Comparison of ENCODE assay signal across 8 mouse cellular contexts in the genomic region with DNA sequence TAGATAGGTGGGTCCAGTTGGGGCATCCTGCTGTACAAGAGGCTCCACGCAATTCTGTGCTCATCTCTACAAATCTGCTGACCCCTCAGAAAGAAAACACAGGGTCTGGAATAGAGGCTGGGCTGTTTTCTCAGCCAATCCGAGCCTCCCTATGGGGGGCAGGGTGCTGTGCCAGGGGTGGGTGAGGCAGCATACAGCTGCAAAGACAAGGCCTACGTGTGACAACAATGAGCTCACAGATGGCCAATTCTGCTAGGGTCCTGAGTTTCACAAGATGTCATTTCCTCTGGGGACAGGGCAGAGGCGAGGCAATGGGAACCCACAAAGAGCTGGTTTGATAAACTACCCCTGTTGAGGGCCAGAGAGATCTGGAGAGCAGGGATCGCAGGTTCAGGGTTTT. TPM values are rescaled to one million over a fixed set of nuclear protein-coding genes. Genes with fewer than 3 reads are reported as not detected.
DNase-seq lines count a peak whose midpoint lies in the region; ATAC-seq and TF ChIP-seq lines count a peak whose summit lies in the region.

No protein-coding gene starts in this region.

- DNase-seq in liver, postnatal 0 days: no peak
- no peak for DNase-seq in liver, embryonic 11.5 days (ENCODE audit: low spot score)
- no peak for DNase-seq in stomach, postnatal 0 days (ENCODE audit: low spot score)
- no peak for DNase-seq in spleen, postnatal 14 days (ENCODE audit: low spot score in 2 of 2)
- DNase-seq in T-cell, adult 2 months (ENCODE audit: low spot score): no peak
- DNase-seq in Muller cell, postnatal 12 days (ENCODE audit: inconsistent ontology term): no peak

- no peak for TF ChIP-seq EP300 in liver, postnatal 0 days (IDR thresholded peaks at IDR 0.05; ENCODE audit: low read depth)
- no peak for TF ChIP-seq EP300 in stomach, postnatal 0 days (optimal IDR thresholded peaks at IDR 0.05)

- H3K36me3 ChIP-seq in liver, postnatal 0 days (replicated peaks; ENCODE audit: insufficient read depth, low read length): no peaks in the 10 kb centered on the region
- no peaks in the 10 kb centered on the region for H3K36me3 ChIP-seq in liver, embryonic 11.5 days (ENCODE audit: control insufficient read depth, insufficient read depth, low read length)
- H3K36me3 ChIP-seq in hindbrain, embryonic 16.5 days (ENCODE audit: control insufficient read depth, insufficient read depth, low read length): no peaks in the 10 kb centered on the region
- H3K36me3 ChIP-seq in stomach, postnatal 0 days (ENCODE audit: control insufficient read depth, insufficient read depth, low read length): no peaks in the 10 kb centered on the region

- H3K4me2 ChIP-seq in liver, postnatal 0 days (ENCODE audit: low read depth, low read length): 0 out of 2 replicates have a peak overlapping the region, but pooled peaks have one; percentile 4
- H3K4me2 ChIP-seq in liver, embryonic 11.5 days: no peak overlapping the region
- H3K4me2 ChIP-seq in hindbrain, embryonic 16.5 days (ENCODE audit: low read length): peak overlapping the region; percentile 44
- H3K4me2 ChIP-seq in stomach, postnatal 0 days (replicated peaks; ENCODE audit: low read depth): no peak overlapping the region

- peaks cover 1% of the 10 kb centered on the region for H3K4me1 ChIP-seq in liver, postnatal 0 days (ENCODE audit: insufficient read depth)
- H3K4me1 ChIP-seq in liver, embryonic 11.5 days (replicated peaks; ENCODE audit: control insufficient read depth, insufficient read depth, low read length): no peaks in the 10 kb centered on the region
- H3K4me1 ChIP-seq in hindbrain, embryonic 16.5 days (ENCODE audit: control insufficient read depth, insufficient read depth, low read depth, low read length): peaks cover 17% of the 10 kb centered on the region
- 0 out of 2 replicates have a peak, but pooled peaks cover 2% of the 10 kb centered on the region for H3K4me1 ChIP-seq in stomach, postnatal 0 days (replicated peaks; ENCODE audit: control insufficient read depth, insufficient read depth)

- 49% methylated on average over 5 of the region's 5 CpGs for WGBS in liver, postnatal 0 days (ENCODE audit: insufficient replicate concordance)
- 43% methylated on average over 5 of the region's 5 CpGs for WGBS in liver, embryonic 11.5 days
- 19% methylated on average over 5 of the region's 5 CpGs for WGBS in hindbrain, embryonic 16.5 days
- WGBS in stomach, postnatal 0 days: 53% methylated on average over 5 of the region's 5 CpGs

- H3K4me3 ChIP-seq in liver, postnatal 0 days (ENCODE audit: low read depth, low read length): no peak overlapping the region
- no peak overlapping the region for H3K4me3 ChIP-seq in liver, embryonic 11.5 days (ENCODE audit: low read depth, low read length)
- no peak overlapping the region for H3K4me3 ChIP-seq in hindbrain, embryonic 16.5 days (ENCODE audit: low read length)
- H3K4me3 ChIP-seq in stomach, postnatal 0 days (ENCODE audit: low read depth, low read length): no peak overlapping the region

- ATAC-seq in liver, postnatal 0 days: peak; percentile 38; the same call in 1 of the 2 replicates
- no peak for ATAC-seq in liver, embryonic 11.5 days (replicated peaks; ENCODE audit: low FRiP score)
- peak; percentile 31; the same call in 1 of the 2 replicates for ATAC-seq in erythroblast, adult 5-6 weeks (replicated peaks; ENCODE audit: low FRiP score, poor library complexity, severe bottlenecking)
- ATAC-seq in hindbrain, embryonic 16.5 days: peak; percentile 12; the same call in 1 of the 2 replicates
- ATAC-seq in stomach, postnatal 0 days (ENCODE audit: low FRiP score, low TSS enrichment): no peak

- TF ChIP-seq CTCF in liver, postnatal 0 days (IDR thresholded peaks at IDR 0.05; ENCODE audit: low read depth): no peak
- no peak for TF ChIP-seq CTCF in stomach, postnatal 0 days (IDR thresholded peaks at IDR 0.05; ENCODE audit: low read depth)

- no peak overlapping the region for H3K9ac ChIP-seq in liver, postnatal 0 days (replicated peaks)
- no peak overlapping the region for H3K9ac ChIP-seq in liver, embryonic 11.5 days (ENCODE audit: low read depth, low read length)
- H3K9ac ChIP-seq in hindbrain, embryonic 16.5 days (ENCODE audit: low read depth, low read length): peak overlapping the region; percentile 41
- peak overlapping the region; percentile 13; the same call in 1 of the 2 replicates for H3K9ac ChIP-seq in stomach, postnatal 0 days (ENCODE audit: low read length)

- 0 out of 2 replicates have a peak overlapping the region, but pooled peaks have one; percentile 5 for H3K27ac ChIP-seq in liver, postnatal 0 days (ENCODE audit: low read depth)
- no peak overlapping the region for H3K27ac ChIP-seq in liver, embryonic 11.5 days (ENCODE audit: low read depth, low read length)
- H3K27ac ChIP-seq in hindbrain, embryonic 16.5 days (ENCODE audit: low read depth, low read length): peak overlapping the region; percentile 56
- H3K27ac ChIP-seq in stomach, postnatal 0 days (replicated peaks): no peak overlapping the region

- no peaks in the 10 kb centered on the region for H3K9me3 ChIP-seq in liver, postnatal 0 days (ENCODE audit: low read length)
- H3K9me3 ChIP-seq in liver, embryonic 11.5 days (ENCODE audit: control insufficient read depth, low read length): no peaks in the 10 kb centered on the region
- no peaks in the 10 kb centered on the region for H3K9me3 ChIP-seq in hindbrain, embryonic 16.5 days (ENCODE audit: control insufficient read depth, low read length)
- H3K9me3 ChIP-seq in stomach, postnatal 0 days (ENCODE audit: control insufficient read depth, low read length): no peaks in the 10 kb centered on the region

- no peaks in the 10 kb centered on the region for H3K27me3 ChIP-seq in liver, postnatal 0 days (ENCODE audit: insufficient read depth, low read length)
- H3K27me3 ChIP-seq in liver, embryonic 11.5 days (replicated peaks; ENCODE audit: control insufficient read depth, insufficient read depth, low read length): peaks cover 21% of the 10 kb centered on the region
- H3K27me3 ChIP-seq in hindbrain, embryonic 16.5 days (replicated peaks; ENCODE audit: control insufficient read depth, insufficient read depth, low read length): no peaks in the 10 kb centered on the region
- no peaks in the 10 kb centered on the region for H3K27me3 ChIP-seq in stomach, postnatal 0 days (ENCODE audit: control insufficient read depth, insufficient read depth, low read length)

RNA-seq across cellular contexts. Expression of gene Ddit4, which starts 6.8 kb away (rescaled TPM):
- 3.6 and 5.2 TPM in 2 replicates for polyA plus RNA-seq in liver, postnatal 0 days (2015; fragmentation: Nextera tagmentation; extraction: Ambion mirVana)
- 2.7 and 4.3 TPM in 2 replicates for polyA plus RNA-seq in liver, embryonic 11.5 days (2014; fragmentation: Nextera tagmentation; extraction: Ambion mirVana)
- total RNA-seq in erythroblast, adult 5-6 weeks (2015; ENCODE audit: low replicate concordance): 1.7 TPM in 1 of 2 replicates, not detected in the other
- 0.17 and 0.84 TPM in 2 replicates for total RNA-seq in erythroblast, adult 5-6 weeks (2017; ENCODE audit: low replicate concordance)
- polyA plus RNA-seq in hindbrain, embryonic 16.5 days (2015; fragmentation: Nextera tagmentation; extraction: Ambion mirVana): 75.3 and 97.1 TPM in 2 replicates
- polyA plus RNA-seq in stomach, postnatal 0 days (2015; fragmentation: Nextera tagmentation; extraction: Ambion mirVana): 12.4 and 17.3 TPM in 2 replicates

RNA-seq across cellular contexts. Expression of gene Ascc1, which starts 44.1 kb away (rescaled TPM):
- polyA plus RNA-seq in liver, postnatal 0 days (2015; fragmentation: Nextera tagmentation; extraction: Ambion mirVana): 14.1 and 14.7 TPM in 2 replicates
- 37.2 and 37.4 TPM in 2 replicates for polyA plus RNA-seq in liver, embryonic 11.5 days (2014; fragmentation: Nextera tagmentation; extraction: Ambion mirVana)
- 11.3 and 13.1 TPM in 2 replicates for total RNA-seq in erythroblast, adult 5-6 weeks (2015; ENCODE audit: low replicate concordance)
- 9.6 and 10.0 TPM in 2 replicates for total RNA-seq in erythroblast, adult 5-6 weeks (2017; ENCODE audit: low replicate concordance)
- polyA plus RNA-seq in hindbrain, embryonic 16.5 days (2015; fragmentation: Nextera tagmentation; extraction: Ambion mirVana): 47.7 and 48.3 TPM in 2 replicates
- 29.0 and 31.6 TPM in 2 replicates for polyA plus RNA-seq in stomach, postnatal 0 days (2015; fragmentation: Nextera tagmentation; extraction: Ambion mirVana)

RNA-seq across cellular contexts. Expression of gene Anapc16, which starts 44.5 kb away (rescaled TPM):
- 37.3 and 37.7 TPM in 2 replicates for polyA plus RNA-seq in liver, postnatal 0 days (2015; fragmentation: Nextera tagmentation; extraction: Ambion mirVana)
- polyA plus RNA-seq in liver, embryonic 11.5 days (2014; fragmentation: Nextera tagmentation; extraction: Ambion mirVana): 77.4 and 80.0 TPM in 2 replicates
- total RNA-seq in erythroblast, adult 5-6 weeks (2015; ENCODE audit: low replicate concordance): 16.3 and 21.3 TPM in 2 replicates
- 23.4 and 27.5 TPM in 2 replicates for total RNA-seq in erythroblast, adult 5-6 weeks (2017; ENCODE audit: low replicate concordance)
- 101 and 116 TPM in 2 replicates for polyA plus RNA-seq in hindbrain, embryonic 16.5 days (2015; fragmentation: Nextera tagmentation; extraction: Ambion mirVana)
- polyA plus RNA-seq in stomach, postnatal 0 days (2015; fragmentation: Nextera tagmentation; extraction: Ambion mirVana): 76.8 and 86.4 TPM in 2 replicates

Comparison
In these comparisons a context has a peak if more than half of its experiments do, and no peak if none do; other contexts are left out.
1. ATAC-seq: peak in liver, postnatal 0 days (single experiment), erythroblast, adult 5-6 weeks (single experiment) and hindbrain, embryonic 16.5 days (single experiment); none in liver, embryonic 11.5 days (single experiment) and stomach, postnatal 0 days (single experiment).
2. H3K27ac ChIP-seq: peak in liver, postnatal 0 days (single experiment) and hindbrain, embryonic 16.5 days (single experiment); none in liver, embryonic 11.5 days (single experiment) and stomach, postnatal 0 days (single experiment).
3. H3K4me2 ChIP-seq: peak in liver, postnatal 0 days (single experiment) and hindbrain, embryonic 16.5 days (single experiment); none in liver, embryonic 11.5 days (single experiment) and stomach, postnatal 0 days (single experiment).
4. H3K9ac ChIP-seq: peak in hindbrain, embryonic 16.5 days (single experiment) and stomach, postnatal 0 days (single experiment); none in liver, postnatal 0 days (single experiment) and liver, embryonic 11.5 days (single experiment).